Mouse (Mus musculus): ENCODE results near the gene Stx1b. TPM values are rescaled to one million over a fixed set of nuclear protein-coding genes. Genes with fewer than 3 reads are reported as not detected.

The Stx1b gene
- total RNA-seq, 1 experiment from 2014 or later: 7.8 TPM

- DNase-seq: no peak
These were observed 7.3 kb downstream of the Stx1b start for GRCm38 (mm10) chr7:127817053-127817452.

DNA sequence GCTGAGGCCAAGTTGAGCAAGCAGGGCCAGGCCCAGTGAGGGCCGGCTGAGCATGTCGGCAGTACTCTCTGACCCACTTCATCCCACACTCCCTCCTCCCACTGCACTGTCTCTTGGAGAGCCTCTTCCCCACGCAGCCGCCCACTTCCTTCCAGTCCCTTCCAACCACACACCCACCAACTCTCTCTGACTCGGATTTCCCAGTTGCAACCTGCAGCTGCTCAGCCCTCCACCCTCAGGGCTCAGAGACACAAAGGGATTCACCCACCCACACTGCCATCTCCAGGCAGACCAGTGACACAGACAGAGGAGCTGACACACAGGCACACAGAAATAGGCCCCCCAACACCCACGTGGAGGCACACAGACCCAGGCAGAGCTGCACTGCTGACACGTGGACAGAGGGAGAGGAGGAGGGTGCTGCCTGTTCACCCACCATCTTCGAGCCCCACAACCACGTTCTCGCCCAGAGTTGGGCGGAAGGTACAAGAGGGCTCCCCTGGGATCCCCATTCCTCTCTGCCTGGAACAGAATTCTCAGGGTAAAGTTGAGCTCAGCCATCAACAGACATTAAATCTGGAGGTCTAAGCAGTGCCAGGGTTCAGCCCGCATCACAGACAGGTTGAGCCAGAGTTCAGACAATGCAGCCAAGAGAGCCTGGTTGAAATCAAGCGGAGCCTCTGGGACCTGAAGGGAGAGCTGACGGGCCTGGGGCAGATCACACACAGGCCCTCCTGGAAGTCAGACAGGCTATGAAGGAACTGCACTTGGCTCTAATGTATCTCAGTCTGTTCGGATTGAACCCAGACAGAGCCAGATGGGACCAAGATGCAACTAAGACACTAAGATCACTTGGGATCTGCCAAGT, 8.2 kb downstream of the Stx1b start:
- peak; percentile 69 for DNase-seq

DNA sequence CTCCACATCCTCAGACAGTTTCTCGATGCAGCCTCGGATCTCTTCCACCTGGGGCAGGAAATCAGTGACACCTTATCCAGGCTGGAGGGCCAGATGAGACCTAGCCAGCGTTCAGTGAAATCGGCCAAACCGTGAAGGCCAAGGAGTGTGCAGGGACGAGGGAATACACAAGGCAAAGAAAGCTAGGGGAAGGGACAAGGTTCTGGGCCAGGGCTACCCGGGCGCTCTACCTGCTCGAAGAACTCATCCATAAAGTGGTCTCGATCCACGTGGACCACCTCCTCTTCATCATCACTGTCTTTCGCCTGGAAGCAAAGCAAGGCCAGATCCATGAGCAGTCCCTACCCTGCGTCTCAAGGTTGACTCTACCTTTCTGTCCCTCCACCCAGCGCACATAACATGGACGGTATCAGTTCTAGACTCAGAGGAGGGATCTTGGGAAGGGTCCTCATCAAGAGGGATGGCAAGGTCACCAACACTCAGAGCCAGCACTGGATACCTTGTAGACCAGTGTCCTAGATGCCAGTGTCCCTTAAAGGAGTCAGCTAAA, 9.2 kb downstream of the Stx1b start:
- DNase-seq: no peak

GRCm38 (mm10) chr7:127814241-127814921, 10.0 kb downstream of the Stx1b start:
- DNase-seq: peak; percentile 77

DNA sequence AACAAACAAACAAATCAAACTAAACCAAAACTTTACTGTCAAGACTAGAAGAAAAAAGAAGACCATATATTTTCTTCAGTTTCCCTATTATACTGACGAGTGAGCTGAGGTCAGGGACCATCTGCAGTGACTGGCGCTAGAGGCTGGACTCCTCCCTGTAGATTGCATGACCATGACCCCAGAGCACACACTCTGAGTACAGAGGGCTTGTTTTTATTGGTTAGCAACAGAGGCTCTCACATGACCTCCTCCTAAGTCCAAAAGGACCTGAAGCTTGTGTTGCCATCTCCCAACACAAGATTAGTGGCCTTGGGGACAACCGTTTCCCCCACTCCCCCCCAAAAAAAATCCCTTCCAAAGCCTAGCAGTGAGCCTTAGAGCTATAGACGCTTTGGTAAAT, 10.5 kb downstream of the Stx1b start:
- peak; percentile 44 for DNase-seq

- peak; percentile 82 for DNase-seq
These were observed 12.1 kb downstream of the Stx1b start for GRCm38 (mm10) chr7:127812292-127812691.

- DNase-seq: no peak
These were observed 13.1 kb downstream of the Stx1b start for GRCm38 (mm10) chr7:127811240-127811639.

GRCm38 (mm10) chr7:127810650-127811049, 13.7 kb downstream of the Stx1b start:
- DNase-seq: no peak

GRCm38 (mm10) chr7:127809846-127810245, 14.5 kb downstream of the Stx1b start:
- no peak for DNase-seq

DNA sequence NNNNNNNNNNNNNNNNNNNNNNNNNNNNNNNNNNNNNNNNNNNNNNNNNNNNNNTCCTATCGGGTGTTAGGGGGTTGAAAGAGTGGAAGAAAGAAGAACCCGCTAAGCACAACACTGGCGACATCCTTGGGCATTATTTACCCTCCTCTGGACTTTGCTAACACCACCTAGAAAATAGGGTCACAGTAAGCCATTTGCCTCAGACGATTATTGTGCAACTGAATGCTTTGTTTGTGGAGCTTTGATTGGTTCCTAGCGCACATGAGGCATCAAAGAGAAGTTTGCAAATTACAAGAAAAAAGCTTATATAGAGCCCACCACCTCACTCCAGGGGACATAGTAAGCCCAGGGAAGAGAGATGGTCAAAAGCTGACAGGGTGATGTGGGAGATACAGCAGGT, 15.5 kb downstream of the Stx1b start:
- no peak for DNase-seq

- no peak for DNase-seq
These were observed 22.0 kb downstream of the Stx1b start for GRCm38 (mm10) chr7:127802313-127802712.

DNA sequence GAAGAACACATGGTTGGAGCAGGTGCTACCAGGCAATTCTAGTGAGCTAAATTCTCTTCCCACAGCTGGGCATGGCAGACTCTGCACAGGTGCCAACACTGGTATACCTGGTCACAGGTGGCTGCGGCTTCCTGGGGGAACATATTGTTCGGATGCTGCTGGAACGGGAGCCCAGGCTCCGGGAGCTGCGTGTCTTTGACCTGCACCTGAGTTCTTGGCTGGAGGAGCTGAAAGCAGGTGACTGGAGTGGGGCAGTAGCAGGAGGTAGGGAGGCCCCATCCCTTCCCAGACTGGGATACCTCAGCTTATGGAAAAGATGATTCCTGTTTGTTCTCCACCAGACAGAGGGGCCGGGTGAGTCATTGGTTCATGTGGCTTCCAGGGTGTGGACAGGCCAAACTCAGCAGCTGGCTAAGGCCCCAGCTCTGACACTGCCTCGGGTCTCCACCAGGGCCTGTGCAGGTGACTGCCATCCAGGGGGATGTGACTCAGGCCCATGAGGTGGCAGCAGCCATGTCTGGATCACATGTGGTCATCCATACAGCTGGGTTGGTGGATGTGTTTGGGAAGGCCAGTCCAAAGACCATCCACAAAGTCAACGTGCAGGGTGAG, 23.2 kb downstream of the Stx1b start:
- peak; percentile 59 for DNase-seq

DNA sequence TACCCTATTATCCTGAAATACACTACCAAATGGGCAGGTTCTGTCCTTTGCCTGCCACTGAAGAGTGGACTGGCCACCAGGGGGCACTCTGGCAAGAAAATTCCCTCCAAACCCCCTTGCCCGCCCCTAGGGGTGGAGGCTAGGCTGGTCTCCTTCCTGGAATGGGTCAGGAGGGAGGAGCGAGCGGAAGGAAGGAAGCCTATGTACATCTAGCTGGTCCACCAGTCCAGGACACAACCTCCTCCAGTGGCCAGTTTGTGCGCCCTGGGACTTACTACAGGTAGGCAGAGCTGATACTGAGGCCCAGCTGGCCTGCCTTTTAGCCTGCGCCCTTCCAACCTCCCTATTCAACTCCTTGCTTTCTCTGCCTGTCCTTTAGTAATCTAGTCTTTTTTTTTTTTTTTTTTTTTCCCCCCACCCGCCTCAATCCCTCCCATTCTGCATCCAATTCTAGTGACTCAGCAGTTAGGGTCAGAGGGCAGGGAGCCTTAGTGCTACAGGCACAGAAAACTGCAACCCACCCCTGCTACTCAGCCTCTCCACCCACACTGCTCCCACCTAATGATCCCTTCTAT, 23.8 kb downstream of the Stx1b start, which contains the start of gene Hsd3b7:
Gene Hsd3b7 (plus strand): TSS at position 170 of the 575 bp plus-strand sequence.
- DNase-seq: peak; percentile 98

DNA sequence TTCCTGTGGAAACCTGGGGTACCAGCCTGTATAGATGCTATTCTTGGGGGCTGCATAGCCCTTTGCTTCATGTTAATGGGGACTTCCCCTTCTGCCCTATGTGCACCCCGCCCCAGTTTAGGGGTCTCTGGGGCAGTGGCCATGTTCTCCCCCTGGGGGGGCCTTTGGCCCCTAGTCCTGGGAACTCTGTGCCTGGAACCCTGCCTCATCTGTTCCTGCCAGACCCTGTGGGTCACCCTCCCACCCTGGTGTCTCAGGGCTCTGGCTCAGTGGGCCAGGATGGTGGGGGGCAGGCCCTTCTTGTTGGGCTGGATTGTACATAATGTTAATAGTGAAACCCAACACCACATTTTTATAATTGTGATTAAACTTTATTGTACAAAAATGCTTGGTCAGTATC, 24.6 kb downstream of the Stx1b start:
- no peak for DNase-seq

DNA sequence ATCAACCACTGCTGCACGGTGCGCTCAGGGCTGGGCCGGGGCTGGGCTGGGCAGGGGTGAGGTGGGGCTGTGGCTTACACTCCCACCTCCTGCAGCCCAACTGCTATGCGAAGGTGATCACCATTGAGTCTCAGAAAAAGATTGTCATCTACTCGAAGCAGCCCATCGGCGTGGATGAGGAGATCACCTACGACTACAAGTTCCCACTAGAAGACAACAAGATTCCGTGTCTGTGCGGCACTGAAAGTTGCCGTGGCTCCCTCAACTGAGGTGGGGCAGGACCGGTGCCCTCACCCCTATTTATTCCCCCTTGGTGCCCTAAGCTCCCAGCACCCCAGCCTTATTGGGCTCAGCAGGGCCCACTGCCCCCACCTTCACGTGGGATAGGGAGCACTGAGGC, 25.1 kb downstream of the Stx1b start:
- no peak for DNase-seq

DNA sequence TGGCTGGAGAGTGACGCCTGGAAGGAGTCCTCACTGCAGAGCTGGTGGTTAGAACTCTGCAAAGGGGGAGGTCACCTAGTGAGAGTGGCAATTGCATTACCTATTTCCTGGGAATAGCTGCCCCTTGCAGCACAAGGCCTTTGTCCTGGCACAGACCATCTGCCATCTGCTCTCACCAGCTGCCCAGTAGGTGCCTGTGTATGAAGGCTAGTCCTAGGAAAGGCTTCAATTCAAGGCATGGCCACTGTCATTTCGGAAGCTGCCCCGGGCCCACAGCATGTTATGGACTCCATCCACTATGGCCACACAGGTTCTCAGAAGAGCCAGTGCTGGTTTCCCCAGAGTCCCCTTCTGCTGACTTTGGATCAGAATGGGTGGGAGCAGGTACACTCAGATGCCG, 25.8 kb downstream of the Stx1b start:
- DNase-seq: no peak

- no peak for DNase-seq
These were observed 27.1 kb downstream of the Stx1b start for GRCm38 (mm10) chr7:127797076-127797845.

GRCm38 (mm10) chr7:127785308-127785707, 39.0 kb downstream of the Stx1b start, which contains the start of gene Gm49388:
TSS of gene Gm49388 (plus strand) at chr7:127785608.
- no peak for DNase-seq

DNA sequence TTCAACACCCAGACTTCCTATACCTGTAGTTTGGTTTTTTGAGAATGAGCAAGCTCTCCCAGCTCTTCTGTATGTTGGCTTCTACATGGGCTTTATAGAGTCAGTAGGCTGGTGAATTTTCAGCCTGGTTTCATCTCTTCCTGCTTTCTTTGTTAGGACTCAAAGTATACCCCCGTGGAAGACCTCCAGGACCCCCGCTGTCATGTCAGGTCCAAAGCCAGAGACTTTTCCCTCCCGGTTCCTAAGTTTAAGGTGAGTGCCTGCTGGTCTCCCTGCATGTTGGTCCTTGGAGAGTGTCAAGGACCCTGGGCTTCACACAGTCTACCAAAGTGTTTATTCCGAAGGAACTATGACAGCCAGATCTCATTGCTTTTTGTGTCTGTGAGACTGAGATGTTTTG, 46.0 kb downstream of the Stx1b start:
- no peak for DNase-seq

GRCm38 (mm10) chr7:127777474-127778266, 46.7 kb downstream of the Stx1b start:
- DNase-seq: peak; percentile 83
